Mouse (Mus musculus) thymus, adult 2 months (tissue): ENCODE measurements around the gene Cish. TPM values are rescaled to one million over a fixed set of nuclear protein-coding genes. Genes with fewer than 3 reads are reported as not detected.
A peak's percentile ranks its signal among the peaks of the same experiment; 100 is the strongest.

Experiments used
- DNase-seq: peaks from one replicate; pipeline ENCODE4 v3.0.0; 2021
- H3K27ac ChIP-seq: fragments of 200-500 bp; 2 replicates; pipeline ENCODE4 v1.5.1; 2012; ENCODE audit warnings: low read length, control low read depth; ENCODE audit not compliant: control insufficient read depth, insufficient read depth
- H3K27me3 ChIP-seq: fragments of 200-500 bp; 2 replicates; pipeline ENCODE4 v1.6.1; 2012; ENCODE audit warnings: mild to moderate bottlenecking, low read length, moderate library complexity, mixed read lengths; ENCODE audit not compliant: control insufficient read depth, insufficient read depth
- H3K36me3 ChIP-seq: fragments of 200-500 bp; 2 replicates; pipeline ENCODE4 v1.6.1; 2012; ENCODE audit warnings: mild to moderate bottlenecking, low read length, moderate library complexity; ENCODE audit not compliant: control insufficient read depth, insufficient read depth
- H3K4me1 ChIP-seq: fragments of 200-500 bp; replicated peaks from 2 replicates; pipeline ENCODE4 v1.6.1; 2012; ENCODE audit warnings: low read length; ENCODE audit not compliant: control insufficient read depth, insufficient read depth
- H3K4me3 ChIP-seq: fragments of 200-500 bp; 2 replicates; pipeline ENCODE4 v1.5.1; 2012; ENCODE audit warnings: mild to moderate bottlenecking, low read length, control low read depth, moderate library complexity; ENCODE audit not compliant: control insufficient read depth, insufficient read depth
- CTCF ChIP-seq: fragments of 200-500 bp; IDR thresholded peaks from 2 replicates; pipeline ENCODE4 v1.5.1; 2012; ENCODE audit warnings: mild to moderate bottlenecking, control low read depth, low read length, moderate library complexity, borderline replicate concordance; ENCODE audit not compliant: control insufficient read depth, poor library complexity, insufficient read depth; ENCODE audit errors: extremely low read depth
- POLR2A ChIP-seq: fragments of 200-500 bp; IDR thresholded peaks from 2 replicates; pipeline ENCODE4 v1.6.1; 2012; ENCODE audit warnings: mild to moderate bottlenecking, low read length, control low read depth, moderate library complexity; ENCODE audit not compliant: control insufficient read depth, poor library complexity, insufficient read depth; ENCODE audit errors: extremely low read depth
- WGBS: fragments of 180-500 bp; shearing (Covaris S2); methylation state at CpG from one replicate; pipeline ENCODE4 v1.1.7; 2018; 5-methylcytosine and 5-hydroxymethylcytosine counted together
- polyA plus RNA-seq: library from polyadenylated mRNA; depleted of rRNA; stranded (reverse); fragments of >200 nt; gene quantifications from 2 replicates; pipeline ENCODE4 v1.2.3, GENCODE M21; 2012

Cish gene
- polyA plus RNA-seq, 1 experiment, result 39.6 TPM

- 4% methylated on average over 6 of the region's 6 CpGs for WGBS
- Histone ChIP-seq H3K27me3 (no peaks in the 10 kb centered on the region), H3K4me1 (peaks cover 19% of the 10 kb centered on the region), H3K27ac (no peak overlapping the region), H3K36me3 (no peaks in the 10 kb centered on the region), H3K4me3 (no peak overlapping the region)
- peak; percentile 20 for DNase-seq
- TF ChIP-seq CTCF (no peak), POLR2A (no peak)
Measured at GRCm38 (mm10) chr9:107323558-107323957, 27.7 kb downstream of the Cish start.

GRCm38 (mm10) chr9:107324799-107325561, 29.2 kb downstream of the Cish start:
- TF ChIP-seq CTCF, result no peak
- TF ChIP-seq POLR2A, result no peak
- 75% methylated on average over 4 of the region's 4 CpGs for WGBS
- no peak for DNase-seq
- Histone ChIP-seq H3K4me1 (peaks cover 19% of the 10 kb centered on the region), H3K4me3 (no peak overlapping the region), H3K36me3 (no peaks in the 10 kb centered on the region), H3K27me3 (no peaks in the 10 kb centered on the region), H3K27ac (no peak overlapping the region)

GRCm38 (mm10) chr9:107325904-107326303, 30.1 kb downstream of the Cish start:
- TF ChIP-seq POLR2A, result no peak
- no peak for TF ChIP-seq CTCF
- Histone ChIP-seq H3K4me3 (no peak overlapping the region), H3K4me1 (peaks cover 19% of the 10 kb centered on the region), H3K27me3 (no peaks in the 10 kb centered on the region), H3K36me3 (no peaks in the 10 kb centered on the region), H3K27ac (no peak overlapping the region)
- no peak for DNase-seq
- 87% methylated on average over 7 of the region's 7 CpGs for WGBS

GRCm38 (mm10) chr9:107327879-107328620, 32.2 kb downstream of the Cish start:
- Histone ChIP-seq H3K27ac (no peak overlapping the region), H3K4me1 (peaks cover 23% of the 10 kb centered on the region), H3K4me3 (no peak overlapping the region), H3K27me3 (no peaks in the 10 kb centered on the region), H3K36me3 (no peaks in the 10 kb centered on the region)
- no peak for TF ChIP-seq POLR2A
- no peak for TF ChIP-seq CTCF
- WGBS, result 94% methylated on average over 16 of the region's 16 CpGs
- no peak for DNase-seq

- Histone ChIP-seq H3K27ac (no peak overlapping the region), H3K4me3 (no peak overlapping the region), H3K27me3 (no peaks in the 10 kb centered on the region), H3K4me1 (peaks cover 28% of the 10 kb centered on the region), H3K36me3 (no peaks in the 10 kb centered on the region)
- no peak for DNase-seq
- TF ChIP-seq CTCF (no peak), POLR2A (no peak)
- 78% methylated on average over 6 of the region's 6 CpGs for WGBS
Measured at GRCm38 (mm10) chr9:107330791-107331190, 35.0 kb downstream of the Cish start.

- H3K27ac ChIP-seq, result peak overlapping the region; percentile 31; the same call in 1 of the 2 replicates
- H3K4me1 ChIP-seq, result peaks cover 32% of the 10 kb centered on the region
- no peak for DNase-seq
- WGBS, result 16% methylated on average over 2 of the region's 2 CpGs
- H3K36me3 ChIP-seq, result no peaks in the 10 kb centered on the region
- no peaks in the 10 kb centered on the region for H3K27me3 ChIP-seq
- H3K4me3 ChIP-seq, result no peak overlapping the region
- TF ChIP-seq POLR2A (no peak), CTCF (no peak)
Measured at GRCm38 (mm10) chr9:107333686-107334085, 37.9 kb downstream of the Cish start.
